Mouse (Mus musculus) left cerebral cortex, postnatal 25 days (tissue): ENCODE measurements around the gene Olfr703. TPM values are rescaled to one million over a fixed set of nuclear protein-coding genes. Genes with fewer than 3 reads are reported as not detected.

ENCODE experiments used
- DNase-seq, 2 experiments: peaks; one replicate each; pipeline ENCODE4 v3.0.0; 2022; ENCODE audit warnings: low spot score in 2 of 2, mixed read lengths in 1 of 2
- intact Hi-C: fragments of 180-260 bp; cut with DNase I; formaldehyde crosslinking; loops from one replicate; pipeline ENCODE4 v1.15.1; 2025
- total RNA-seq, 2 experiments: library from RNA; stranded (reverse); gene quantifications; 2 replicates each; pipeline ENCODE4 v1.2.3; 2021

The Olfr703 gene
- not detected for total RNA-seq

GRCm38 (mm10) chr7:106843060-106843459, at the start of gene Olfr703:
Olfr703 (plus strand) TSS chr7:106843360.
- DNase-seq, result no peak
- intact Hi-C loops, result no loop called here

GRCm38 (mm10) chr7:106808734-106809133, 34.4 kb upstream of the Olfr703 start, which contains the start of gene Olfr700:
Olfr700 (minus strand) TSS chr7:106808834.
- intact Hi-C loops, result no loop called here
- no peak for DNase-seq

DNA sequence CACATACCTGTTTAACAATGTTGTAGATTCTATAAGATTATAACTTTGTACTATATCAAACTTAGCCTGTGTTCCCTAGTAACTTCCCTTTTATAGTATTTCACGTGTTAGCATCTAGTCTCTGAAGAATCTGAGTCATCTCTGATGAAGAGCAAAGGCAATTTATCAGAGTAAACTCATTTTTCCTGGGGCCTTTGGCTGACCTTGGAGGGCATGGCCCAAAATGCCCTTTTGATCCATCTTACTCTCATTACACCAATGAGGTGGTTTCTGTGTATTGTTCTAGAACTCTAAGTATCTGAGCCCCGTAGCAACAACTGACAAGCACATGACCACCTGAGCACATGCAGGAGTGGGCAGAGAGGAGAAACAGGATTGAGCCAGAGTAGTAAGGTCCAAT, 29.3 kb upstream of the Olfr703 start, which contains the start of gene Olfr701:
Gene Olfr701, plus strand, starts transcription at position 301 of the 400 bp plus-strand sequence.
- intact Hi-C loops, result no loop called here
- no peak for DNase-seq

DNA sequence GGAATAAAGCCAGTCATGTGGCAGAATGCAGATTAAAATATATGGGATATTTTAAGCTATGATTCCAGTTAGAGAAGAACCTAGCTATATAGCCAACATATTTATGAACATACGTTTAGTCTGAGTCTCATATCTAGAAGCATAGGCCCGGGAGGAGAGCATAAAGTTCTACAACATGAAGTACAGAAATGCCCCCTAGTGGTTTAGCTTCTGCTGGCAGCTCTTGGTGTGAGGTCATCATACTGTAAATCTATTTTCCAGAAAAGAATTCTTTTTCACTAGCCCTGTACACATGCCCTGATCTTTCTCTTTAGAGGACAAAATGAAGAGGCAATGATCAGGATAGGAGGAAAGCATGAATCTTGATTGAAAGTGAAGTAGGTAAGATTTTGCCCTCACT, 27.4 kb upstream of the Olfr703 start:
- no peak for DNase-seq
- intact Hi-C loops, result no loop called here

GRCm38 (mm10) chr7:106818414-106818813, 24.7 kb upstream of the Olfr703 start:
- intact Hi-C loops, result no loop called here

GRCm38 (mm10) chr7:106833793-106834192, 9.4 kb upstream of the Olfr703 start, which contains the start of gene Olfr702:
Olfr702 (minus strand) TSS chr7:106833893.
- intact Hi-C loops, result no loop called here
- no peak for DNase-seq

More at GRCm38 (mm10) chr7:106818414-106818813, 24.7 kb upstream of the Olfr703 start:
- no peak for DNase-seq

DNA sequence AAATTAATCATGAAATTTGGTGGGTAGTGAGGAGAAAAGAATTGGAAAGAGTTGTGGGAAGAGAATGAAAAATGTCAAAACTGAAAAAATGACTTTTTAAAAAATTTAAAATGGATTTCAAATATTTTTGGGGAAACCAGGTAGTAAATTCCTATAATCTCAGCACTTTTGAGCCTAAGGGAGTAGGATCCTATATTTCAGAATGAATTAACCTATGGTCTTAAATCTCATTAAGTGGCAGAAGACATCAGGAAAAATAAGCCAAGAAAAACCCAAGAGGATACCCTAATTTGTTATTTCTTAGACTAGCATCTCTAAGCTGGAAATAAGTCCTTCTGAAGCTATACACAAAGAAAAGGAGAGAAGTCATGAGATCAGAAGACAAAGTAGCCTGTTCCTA, 19.7 kb downstream of the Olfr703 start, which contains the start of gene Olfr704:
Gene Olfr704, plus strand, starts transcription at position 301 of the 400 bp plus-strand sequence.
- DNase-seq, result no peak
- intact Hi-C loops, result no loop called here

DNA sequence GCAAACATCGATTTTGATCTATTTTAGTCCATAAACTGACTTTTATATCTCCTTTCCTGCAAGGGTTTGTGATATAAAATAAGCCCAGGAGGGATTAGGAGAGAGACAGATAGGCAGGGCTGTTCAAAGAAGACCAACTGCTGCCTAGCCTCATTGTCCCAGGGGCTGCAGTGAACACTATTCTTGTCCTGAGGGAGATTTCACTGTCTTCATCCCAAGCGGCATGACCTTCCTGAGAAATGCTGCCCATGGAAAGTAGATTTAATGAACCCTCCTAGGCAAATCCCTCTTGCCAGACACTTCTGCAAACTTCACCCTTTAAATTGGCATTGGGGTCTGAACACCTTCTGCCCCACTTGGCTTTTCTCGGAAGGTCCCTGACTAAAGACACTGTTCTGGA, 33.6 kb downstream of the Olfr703 start, which contains the start of gene Olfr705:
Gene Olfr705, minus strand, starts transcription at position 101 of the 400 bp plus-strand sequence.
- DNase-seq, result no peak
- intact Hi-C loops, result no loop called here

- no peak for DNase-seq
- intact Hi-C loops, result no loop called here
These were observed 44.9 kb downstream of the Olfr703 start, which contains the start of gene Olfr706 for GRCm38 (mm10) chr7:106888062-106888461. Olfr706 (minus strand) TSS chr7:106888162.

Other genes starting within 250 kb of the Olfr703 start
- gene Olfr693, start 162.8 kb upstream of the Olfr703 start, total RNA-seq, result not detected
- not detected for gene Olfr694, start 151.5 kb upstream of the Olfr703 start, total RNA-seq
- gene Olfr695, start 127.0 kb upstream of the Olfr703 start, total RNA-seq, result not detected
- not detected for gene Olfr697, start 100.9 kb upstream of the Olfr703 start, total RNA-seq
- not detected for gene Olfr698, start 88.0 kb upstream of the Olfr703 start, total RNA-seq
- not detected for gene Olfr699, start 50.2 kb upstream of the Olfr703 start, total RNA-seq
- gene Olfr700, start 34.5 kb upstream of the Olfr703 start, total RNA-seq, result not detected
- not detected for gene Olfr701, start 29.2 kb upstream of the Olfr703 start, total RNA-seq
- not detected for gene Olfr702, start 9.5 kb upstream of the Olfr703 start, total RNA-seq
- not detected for gene Olfr704, start 19.8 kb downstream of the Olfr703 start, total RNA-seq
- gene Olfr705, start 33.5 kb downstream of the Olfr703 start, total RNA-seq, result not detected
- not detected for gene Olfr706, start 44.8 kb downstream of the Olfr703 start, total RNA-seq
- not detected for gene Olfr707, start 57.9 kb downstream of the Olfr703 start, total RNA-seq
- not detected for gene Olfr1532-ps1, start 64.6 kb downstream of the Olfr703 start, total RNA-seq
- not detected for gene Olfr709-ps1, start 88.9 kb downstream of the Olfr703 start, total RNA-seq
- gene Olfr710, start 105.0 kb downstream of the Olfr703 start, total RNA-seq, result not detected
- not detected for gene Olfr6, start 120.6 kb downstream of the Olfr703 start, total RNA-seq
- gene Olfr711, start 132.1 kb downstream of the Olfr703 start, total RNA-seq, result not detected
- gene Olfr2, start 162.7 kb downstream of the Olfr703 start, total RNA-seq, result not detected
- gene Olfr713, start 187.8 kb downstream of the Olfr703 start, total RNA-seq, result not detected
- not detected for gene Olfr714, start 227.6 kb downstream of the Olfr703 start, total RNA-seq
- not detected for gene Olfr17, start 249.9 kb downstream of the Olfr703 start, total RNA-seq